Mouse (Mus musculus): ENCODE data around the gene Trim40. TPM values are rescaled to one million over a fixed set of nuclear protein-coding genes. Genes with fewer than 3 reads are reported as not detected.

Trim40 gene
- polyA plus RNA-seq, 1 experiment from 2014 or later: 0.08 TPM

DNA sequence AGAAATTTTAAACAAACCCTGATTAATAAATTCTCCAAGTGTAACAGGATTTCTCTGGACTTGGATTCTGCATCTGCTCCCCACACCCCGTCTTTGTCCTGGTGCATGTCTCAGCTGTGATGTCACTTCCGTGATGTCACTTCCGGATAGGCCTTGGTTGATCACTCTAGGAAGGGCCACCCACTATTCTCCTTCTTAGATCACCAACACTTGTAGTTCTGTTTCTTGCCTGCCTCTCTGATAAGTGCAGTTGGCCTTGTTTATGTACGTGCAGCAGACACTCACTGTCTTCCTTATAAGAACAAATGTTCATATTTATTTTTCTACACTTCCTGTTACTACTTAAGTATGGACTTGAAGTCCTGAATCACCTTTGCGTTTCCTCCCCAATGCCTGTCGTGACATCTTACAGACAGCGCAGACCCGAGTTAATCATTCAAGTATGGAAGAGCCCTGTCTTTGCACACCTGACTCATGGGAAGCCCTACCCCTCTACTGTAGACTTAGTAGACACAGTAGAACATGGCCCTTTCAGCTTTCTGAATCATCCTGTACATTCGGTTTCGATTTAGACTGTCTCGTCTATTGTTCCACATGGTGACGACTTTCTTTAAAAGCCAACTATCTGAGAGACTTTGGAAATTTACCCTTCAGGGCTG lies 4.7 kb downstream of the Trim40 start:
- 84% methylated on average over 12 of the region's 12 CpGs for WGBS
- Histone ChIP-seq H3K27ac (no peak overlapping the region), H3K27me3 (replicated peaks) (no peaks in the 10 kb centered on the region), H3K4me1 (no peaks in the 10 kb centered on the region), H3K36me3 (no peaks in the 10 kb centered on the region), H3K9me3 (no peaks in the 10 kb centered on the region), H3K4me2 (no peak overlapping the region), H3K9ac (no peak overlapping the region), H3K4me3 (replicated peaks) (no peak overlapping the region)
- no peak for ATAC-seq (ENCODE audit: insufficient read depth, low FRiP score, low read depth)

GRCm38 (mm10) chr17:36883350-36883749 lies 6.6 kb downstream of the Trim40 start:
- Histone ChIP-seq H3K4me2 (no peak overlapping the region), H3K4me1 (no peaks in the 10 kb centered on the region), H3K27ac (no peak overlapping the region), H3K27me3 (replicated peaks) (no peaks in the 10 kb centered on the region), H3K9me3 (no peaks in the 10 kb centered on the region), H3K4me3 (replicated peaks) (no peak overlapping the region), H3K9ac (no peak overlapping the region), H3K36me3 (no peaks in the 10 kb centered on the region)
- ATAC-seq (ENCODE audit: insufficient read depth, low FRiP score, low read depth): no peak
- WGBS: 60% methylated on average over 2 of the region's 2 CpGs

DNA sequence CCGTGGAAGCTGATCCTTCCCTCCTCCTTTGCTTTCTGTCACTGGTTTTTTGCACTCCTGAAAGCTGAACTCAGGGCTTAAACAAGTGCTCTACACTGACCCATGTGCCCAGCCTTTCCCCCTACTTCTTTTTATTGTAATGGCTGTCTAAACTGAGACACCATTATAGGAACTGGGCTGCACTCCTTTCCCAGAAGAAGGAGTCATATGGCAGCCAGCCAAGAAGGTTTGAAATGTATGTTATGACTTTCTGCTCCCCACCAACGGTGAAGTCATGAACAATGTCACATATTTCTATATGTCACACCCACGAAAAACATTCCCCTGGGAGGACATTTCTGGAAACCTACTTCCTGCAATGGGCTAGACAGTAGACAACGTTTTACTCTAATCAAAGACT lies 15.3 kb downstream of the Trim40 start:
- no peak overlapping the region for H3K4me2 ChIP-seq
- H3K9me3 ChIP-seq: no peaks in the 10 kb centered on the region
- H3K4me3 ChIP-seq (replicated peaks): no peak overlapping the region
- no peak overlapping the region for H3K9ac ChIP-seq
- no peak overlapping the region for H3K27ac ChIP-seq
- 26% methylated on average over 4 of the region's 4 CpGs for WGBS
- H3K27me3 ChIP-seq (replicated peaks): no peaks in the 10 kb centered on the region
- no peak for ATAC-seq (ENCODE audit: insufficient read depth, low FRiP score, low read depth)
- H3K36me3 ChIP-seq: no peaks in the 10 kb centered on the region
- H3K4me1 ChIP-seq: no peaks in the 10 kb centered on the region

GRCm38 (mm10) chr17:36869955-36870810 lies 19.7 kb downstream of the Trim40 start:
- H3K36me3 ChIP-seq: no peaks in the 10 kb centered on the region
- no peak overlapping the region for H3K4me3 ChIP-seq (replicated peaks)
- H3K4me2 ChIP-seq: no peak overlapping the region
- H3K27me3 ChIP-seq (replicated peaks): peaks cover 12% of the 10 kb centered on the region; the same call in 1 of the 2 replicates
- H3K27ac ChIP-seq: no peak overlapping the region
- H3K4me1 ChIP-seq: peaks cover 4% of the 10 kb centered on the region; the same call in 1 of the 2 replicates
- H3K9ac ChIP-seq: no peak overlapping the region
- WGBS: 65% methylated on average over 25 of the region's 25 CpGs
- H3K9me3 ChIP-seq: no peaks in the 10 kb centered on the region
- no peak for ATAC-seq (ENCODE audit: insufficient read depth, low FRiP score, low read depth)

DNA sequence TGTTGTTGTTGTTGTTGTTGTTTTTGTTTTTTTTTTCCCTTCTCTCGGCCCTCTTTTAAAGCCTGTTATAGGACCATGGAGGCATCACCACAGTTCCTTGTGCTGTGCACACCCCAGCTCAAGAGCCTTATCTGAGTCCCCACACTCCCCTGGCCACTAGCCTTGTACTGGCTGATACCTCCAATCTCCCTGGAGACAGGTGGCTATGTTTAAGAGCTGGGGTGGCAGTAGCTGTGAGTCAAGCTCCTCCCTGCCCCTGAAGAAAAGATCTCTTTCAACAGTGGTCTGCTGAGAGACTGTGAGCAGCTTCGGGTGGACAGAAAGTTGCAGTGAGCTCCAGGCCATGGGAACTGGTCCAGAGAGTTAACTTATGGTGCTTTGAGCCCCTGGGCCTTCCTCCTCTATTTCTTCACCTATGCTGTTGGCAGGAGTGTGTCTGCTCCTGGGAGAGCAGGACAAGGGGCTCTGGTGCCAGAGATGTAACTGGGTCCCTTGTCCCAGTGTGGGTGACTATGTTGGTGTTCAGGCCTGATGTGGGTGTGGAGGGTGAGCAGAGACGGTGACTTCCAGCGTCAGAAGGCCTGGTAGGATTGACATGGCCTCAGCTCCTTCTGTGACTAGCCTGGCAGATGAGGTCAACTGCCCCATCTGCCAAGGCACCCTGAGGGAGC lies 20.5 kb downstream of the Trim40 start, which contains the start of gene Trim10:
TSS of gene Trim10 (plus strand) at position 291 of the 671 bp plus-strand sequence.
- Histone ChIP-seq H3K27me3 (replicated peaks) (peaks cover 15% of the 10 kb centered on the region; the same call in 1 of the 2 replicates), H3K9me3 (no peaks in the 10 kb centered on the region), H3K27ac (no peak within 1 kb of the TSS), H3K36me3 (no peaks in the 10 kb centered on the region), H3K4me1 (peaks cover 4% of the 10 kb centered on the region; the same call in 1 of the 2 replicates), H3K4me3 (replicated peaks) (0 out of 2 replicates have a peak within 1 kb of the TSS, but pooled peaks have one; percentile 12), H3K9ac (no peak within 1 kb of the TSS), H3K4me2 (no peak within 1 kb of the TSS)
- ATAC-seq (ENCODE audit: insufficient read depth, low FRiP score, low read depth): peak; percentile 97
- WGBS: 69% methylated on average over 4 of the region's 4 CpGs

DNA sequence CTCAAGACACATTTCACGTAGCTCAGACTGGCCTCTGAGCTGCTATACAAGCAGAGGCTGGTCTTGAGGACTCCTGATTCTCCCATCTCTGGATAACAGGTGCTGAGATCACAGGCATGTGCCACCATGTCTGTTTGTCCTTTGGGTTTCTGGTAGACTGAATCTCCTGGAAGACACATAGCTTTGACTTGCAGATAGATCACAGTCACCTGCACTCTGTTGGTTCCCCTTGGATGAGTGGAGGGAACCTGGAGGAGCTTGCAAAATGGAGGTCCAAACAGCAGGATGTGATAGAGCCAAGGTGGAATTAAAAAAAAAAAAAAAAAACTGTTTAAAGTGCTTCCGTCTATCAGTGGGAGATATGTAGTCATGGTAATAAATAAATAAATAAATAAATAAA lies 21.1 kb downstream of the Trim40 start:
- Histone ChIP-seq H3K4me3 (replicated peaks) (no peak overlapping the region), H3K4me2 (no peak overlapping the region), H3K9ac (no peak overlapping the region), H3K27ac (no peak overlapping the region), H3K27me3 (replicated peaks) (peaks cover 15% of the 10 kb centered on the region; the same call in 1 of the 2 replicates), H3K36me3 (no peaks in the 10 kb centered on the region), H3K4me1 (peaks cover 4% of the 10 kb centered on the region; the same call in 1 of the 2 replicates), H3K9me3 (no peaks in the 10 kb centered on the region)
- 68% methylated on average over 2 of the region's 2 CpGs for WGBS
- no peak for ATAC-seq (ENCODE audit: insufficient read depth, low FRiP score, low read depth)

DNA sequence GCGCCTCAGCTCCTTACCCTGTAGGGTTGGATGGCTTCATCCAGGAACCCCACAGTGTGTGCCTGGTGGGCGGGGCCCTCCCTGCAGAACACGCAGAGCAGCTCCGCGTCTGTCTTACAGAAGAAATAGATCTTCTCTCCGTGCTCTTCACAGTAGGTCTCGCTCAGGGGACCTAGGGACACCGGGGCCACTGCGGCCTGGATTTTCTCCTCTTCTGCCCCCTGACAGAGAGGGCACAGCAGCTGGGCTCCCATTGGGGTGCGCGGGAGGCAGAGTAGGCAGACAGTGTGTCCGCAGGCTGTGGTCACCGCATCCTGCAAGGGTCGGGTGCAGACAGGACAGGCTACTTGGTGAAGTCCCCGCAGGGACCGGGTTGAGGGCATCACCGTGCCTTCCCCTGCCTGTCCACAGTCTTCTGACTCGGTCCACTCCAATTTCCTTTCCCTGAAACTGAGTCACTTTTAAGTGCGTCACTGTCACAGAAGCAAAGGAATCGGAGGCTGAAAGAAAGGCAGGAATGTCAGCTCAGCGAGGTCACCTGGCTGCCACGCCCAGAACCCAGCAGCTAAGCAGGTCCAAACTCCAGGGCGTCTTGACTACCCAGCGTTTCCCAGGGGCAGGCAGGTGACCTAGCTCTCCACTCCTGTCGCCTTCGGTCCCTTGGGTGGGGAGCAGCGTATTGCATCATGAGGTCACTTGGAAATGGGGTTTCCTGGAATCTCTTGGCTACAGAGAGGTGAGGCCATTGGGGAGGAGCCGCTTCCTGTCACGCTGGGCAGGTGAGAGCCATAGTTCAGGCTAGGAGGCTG lies 23.0 kb downstream of the Trim40 start, which contains the start of gene Trim15:
TSS of gene Trim15 (minus strand) at position 492 of the 809 bp plus-strand sequence.
- Histone ChIP-seq H3K9ac (no peak within 1 kb of the TSS), H3K27ac (no peak within 1 kb of the TSS), H3K9me3 (no peaks in the 10 kb centered on the region)

DNA sequence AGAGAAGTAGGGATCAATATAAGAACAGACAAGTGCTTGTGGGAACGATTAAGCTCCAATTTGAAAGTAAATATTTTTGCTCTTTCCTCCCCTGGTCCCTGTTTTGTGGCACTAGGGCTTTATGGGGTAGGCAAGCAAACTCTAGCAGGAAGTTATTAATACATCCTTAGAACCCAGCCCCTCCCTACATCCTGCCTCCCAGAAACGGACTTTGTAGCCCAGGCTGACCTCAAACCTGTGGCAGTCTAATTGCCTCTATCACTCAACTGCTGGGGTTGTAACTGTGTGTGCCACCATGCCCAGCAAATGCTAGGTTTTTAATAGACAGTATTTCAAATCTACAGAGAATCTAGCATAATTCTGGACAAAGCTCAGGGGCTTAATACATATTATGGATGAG lies 28.2 kb downstream of the Trim40 start:
- Histone ChIP-seq H3K36me3 (peaks cover 14% of the 10 kb centered on the region; the same call in 1 of the 2 replicates), H3K9ac (no peak overlapping the region), H3K27me3 (replicated peaks) (peaks cover 6% of the 10 kb centered on the region; the same call in 1 of the 2 replicates), H3K9me3 (no peaks in the 10 kb centered on the region), H3K27ac (no peak overlapping the region), H3K4me3 (replicated peaks) (no peak overlapping the region), H3K4me2 (no peak overlapping the region), H3K4me1 (peaks cover 1% of the 10 kb centered on the region; the same call in 1 of the 2 replicates)
- no peak for ATAC-seq (ENCODE audit: insufficient read depth, low FRiP score, low read depth)
- WGBS: 32% methylated on average over 2 of the region's 2 CpGs

More for the DNA sequence above, 23.0 kb downstream of the Trim40 start, which contains the start of gene Trim15:
- H3K4me2 ChIP-seq: peak within 1 kb of the TSS; percentile 53
- WGBS: 10% methylated on average over 29 of the region's 29 CpGs
- peak within 1 kb of the TSS; percentile 24 for H3K4me3 ChIP-seq (replicated peaks)
- peaks cover 4% of the 10 kb centered on the region; the same call in 1 of the 2 replicates for H3K4me1 ChIP-seq
- peak; percentile 61 for ATAC-seq (ENCODE audit: insufficient read depth, low FRiP score, low read depth)
- no peaks in the 10 kb centered on the region for H3K36me3 ChIP-seq
- H3K27me3 ChIP-seq (replicated peaks): peaks cover 15% of the 10 kb centered on the region; the same call in 1 of the 2 replicates

GRCm38 (mm10) chr17:36858181-36858580 lies 31.7 kb downstream of the Trim40 start:
- Histone ChIP-seq H3K4me3 (replicated peaks) (no peak overlapping the region), H3K36me3 (peaks cover 38% of the 10 kb centered on the region), H3K9ac (no peak overlapping the region), H3K4me2 (no peak overlapping the region), H3K4me1 (no peaks in the 10 kb centered on the region), H3K27me3 (replicated peaks) (no peaks in the 10 kb centered on the region), H3K27ac (no peak overlapping the region), H3K9me3 (no peaks in the 10 kb centered on the region)
- no peak for ATAC-seq (ENCODE audit: insufficient read depth, low FRiP score, low read depth)
- 80% methylated on average over 3 of the region's 3 CpGs for WGBS

GRCm38 (mm10) chr17:36856236-36856635 lies 33.7 kb downstream of the Trim40 start:
- Histone ChIP-seq H3K4me3 (replicated peaks) (no peak overlapping the region), H3K36me3 (peaks cover 47% of the 10 kb centered on the region), H3K27ac (no peak overlapping the region), H3K27me3 (replicated peaks) (no peaks in the 10 kb centered on the region), H3K4me1 (peaks cover 4% of the 10 kb centered on the region; the same call in 1 of the 2 replicates), H3K9me3 (no peaks in the 10 kb centered on the region), H3K4me2 (no peak overlapping the region), H3K9ac (no peak overlapping the region)
- WGBS: 89% methylated on average over 4 of the region's 4 CpGs
- no peak for ATAC-seq (ENCODE audit: insufficient read depth, low FRiP score, low read depth)

DNA sequence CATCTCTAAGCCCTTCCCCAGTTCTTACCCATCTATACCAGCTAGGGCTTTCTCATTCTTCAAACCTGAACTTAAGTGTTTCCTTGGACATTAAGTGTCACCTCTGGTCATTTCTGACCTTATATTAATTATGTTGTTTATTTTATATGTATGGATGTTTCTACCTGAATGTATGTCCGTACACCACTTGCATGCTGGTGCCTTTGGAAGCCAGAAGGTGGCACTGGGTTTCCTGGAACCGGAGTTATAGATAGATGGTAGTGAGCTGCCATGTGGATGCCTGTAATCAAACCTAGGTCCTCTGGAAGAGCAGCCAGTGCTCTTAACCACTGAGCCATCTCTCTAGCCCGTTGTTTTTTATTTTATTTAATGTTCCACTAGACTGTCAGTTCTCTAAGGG lies 34.4 kb downstream of the Trim40 start:
- H3K27ac ChIP-seq: no peak overlapping the region
- H3K4me2 ChIP-seq: no peak overlapping the region
- no peak overlapping the region for H3K9ac ChIP-seq
- 90% methylated on average over 3 of the region's 3 CpGs for WGBS
- H3K9me3 ChIP-seq: no peaks in the 10 kb centered on the region
- peaks cover 53% of the 10 kb centered on the region for H3K36me3 ChIP-seq
- no peak for ATAC-seq (ENCODE audit: insufficient read depth, low FRiP score, low read depth)
- peaks cover 5% of the 10 kb centered on the region; the same call in 1 of the 2 replicates for H3K4me1 ChIP-seq
- H3K27me3 ChIP-seq (replicated peaks): no peaks in the 10 kb centered on the region
- no peak overlapping the region for H3K4me3 ChIP-seq (replicated peaks)
